Mouse (Mus musculus) neural tube, embryonic 14.5 days (tissue): Measurements from ENCODE around the gene Gbp8. TPM values are rescaled to one million over a fixed set of nuclear protein-coding genes. Genes with fewer than 3 reads are reported as not detected.

Experiments used
- ATAC-seq: fragments of 200-750 bp; cut with Nextera tagmentation; 2 replicates; pipeline ENCODE4 v1.8.0; 2017; ENCODE audit warnings: low read depth, mild to moderate bottlenecking, moderate TSS enrichment, moderate library complexity
- H3K27ac ChIP-seq: fragments of 300-500 bp; sonication (generic); 2 replicates; pipeline ENCODE4 v1.5.1; 2014; ENCODE audit warnings: low read depth, mild to moderate bottlenecking, control low read depth, low read length, moderate library complexity, mixed read lengths
- H3K27me3 ChIP-seq: fragments of 300-500 bp; sonication (generic); 2 replicates; pipeline ENCODE4 v1.6.1; 2014; ENCODE audit warnings: low read length; ENCODE audit not compliant: control insufficient read depth, insufficient read depth
- H3K36me3 ChIP-seq: fragments of 300-500 bp; sonication (generic); 2 replicates; pipeline ENCODE4 v1.6.1; 2014; ENCODE audit warnings: low read length, mixed read lengths; ENCODE audit not compliant: control insufficient read depth, insufficient read depth
- H3K4me1 ChIP-seq: fragments of 300-500 bp; sonication (generic); 2 replicates; pipeline ENCODE4 v1.6.1; 2014; ENCODE audit warnings: low read length; ENCODE audit not compliant: control insufficient read depth, insufficient read depth
- H3K4me2 ChIP-seq: fragments of 300-500 bp; sonication (generic); 2 replicates; pipeline ENCODE4 v1.6.1; 2014; ENCODE audit warnings: mild to moderate bottlenecking, low read depth, low read length, control low read depth
- H3K4me3 ChIP-seq: fragments of 300-500 bp; sonication (generic); 2 replicates; pipeline ENCODE4 v1.5.1; 2014; ENCODE audit warnings: low read depth, low read length, control low read depth, mixed read lengths
- H3K9ac ChIP-seq: fragments of 300-500 bp; sonication (generic); replicated peaks from 2 replicates; pipeline ENCODE4 v1.6.1; 2014; ENCODE audit warnings: low read depth, mild to moderate bottlenecking, control low read depth, low read length, mixed read lengths
- H3K9me3 ChIP-seq: fragments of 300-500 bp; sonication (generic); 2 replicates; pipeline ENCODE4 v1.6.1; 2016; ENCODE audit warnings: low read length; ENCODE audit not compliant: control insufficient read depth
- WGBS: fragments of 180-500 bp; shearing (Covaris S2); extraction: QIAGEN DNeasy Blood & Tissue Kit; methylation state at CpG from one replicate; pipeline ENCODE4 v1.1.7; 2014; 5-methylcytosine and 5-hydroxymethylcytosine counted together
- polyA plus RNA-seq: library from polyadenylated mRNA; unstranded; fragments of >200 nt; fragmentation: Nextera tagmentation; extraction: Ambion mirVana; gene quantifications from 2 replicates; pipeline ENCODE4 v1.2.1, GENCODE M21; 2014

Gbp8 gene
- polyA plus RNA-seq, 1 experiment from 2014 or later = not detected

- ATAC-seq = no peak
- H3K4me3 ChIP-seq = no peak overlapping the region
- no peaks in the 10 kb centered on the region for H3K27me3 ChIP-seq
- no peak overlapping the region for H3K4me2 ChIP-seq
- H3K9ac ChIP-seq = no peak overlapping the region
- H3K27ac ChIP-seq = no peak overlapping the region
- WGBS = 85% methylated on average over 4 of the region's 4 CpGs
- no peaks in the 10 kb centered on the region for H3K36me3 ChIP-seq
- no peaks in the 10 kb centered on the region for H3K9me3 ChIP-seq
- no peaks in the 10 kb centered on the region for H3K4me1 ChIP-seq
These were observed 127.8 kb downstream of the Gbp8 start for GRCm38 (mm10) chr5:105011570-105011969.

DNA sequence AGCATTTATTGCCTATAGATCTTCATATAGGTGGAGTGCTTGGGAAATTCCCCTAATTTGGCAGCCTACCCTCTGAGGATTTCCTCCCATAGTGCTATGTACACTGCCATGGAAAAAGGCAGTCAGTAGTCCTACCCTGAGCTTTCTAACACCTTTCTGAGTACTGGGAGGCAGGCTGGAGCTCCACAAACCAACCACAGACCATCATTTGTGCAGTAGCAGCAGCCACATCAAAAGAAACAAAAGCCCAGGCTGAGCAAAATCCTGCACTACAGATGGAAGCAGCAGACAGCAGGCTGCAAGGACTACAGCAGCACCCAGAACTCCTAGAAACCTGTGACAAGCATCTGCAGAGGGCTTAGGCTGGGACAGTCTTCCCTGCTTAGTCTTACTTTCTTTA lies 129.0 kb downstream of the Gbp8 start:
- Histone ChIP-seq H3K27me3 (no peaks in the 10 kb centered on the region), H3K9ac (no peak overlapping the region), H3K36me3 (no peaks in the 10 kb centered on the region), H3K4me2 (no peak overlapping the region), H3K4me3 (no peak overlapping the region), H3K4me1 (no peaks in the 10 kb centered on the region), H3K9me3 (no peaks in the 10 kb centered on the region), H3K27ac (no peak overlapping the region)
- no peak for ATAC-seq

DNA sequence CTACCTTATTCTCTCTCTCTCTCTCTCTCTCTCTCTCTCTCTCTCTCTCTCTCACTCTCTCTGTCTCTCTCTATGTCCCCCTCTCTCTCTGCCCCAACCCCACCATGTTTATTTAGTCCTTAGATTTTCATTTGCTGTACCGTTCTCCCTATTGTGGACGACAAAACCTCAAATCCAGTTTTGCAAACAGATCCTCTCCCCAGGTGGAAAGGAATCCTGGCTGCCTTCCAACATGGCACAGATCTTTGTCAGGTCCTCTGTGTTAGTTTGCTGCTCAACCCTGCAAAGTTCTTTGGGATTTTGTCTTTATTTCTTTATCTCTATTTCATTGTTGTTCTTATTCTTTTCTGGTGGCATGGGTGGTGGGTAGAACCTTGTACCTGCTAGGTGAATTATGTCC lies 149.9 kb downstream of the Gbp8 start:
- Histone ChIP-seq H3K9me3 (no peaks in the 10 kb centered on the region), H3K9ac (no peak overlapping the region), H3K36me3 (no peaks in the 10 kb centered on the region), H3K27ac (no peak overlapping the region), H3K27me3 (no peaks in the 10 kb centered on the region), H3K4me3 (no peak overlapping the region), H3K4me1 (no peaks in the 10 kb centered on the region), H3K4me2 (no peak overlapping the region)
- WGBS = 95% methylated on average over 2 of the region's 2 CpGs
- no peak for ATAC-seq

GRCm38 (mm10) chr5:104988000-104988399 lies 151.3 kb downstream of the Gbp8 start:
- Histone ChIP-seq H3K36me3 (no peaks in the 10 kb centered on the region), H3K27me3 (no peaks in the 10 kb centered on the region), H3K9me3 (no peaks in the 10 kb centered on the region), H3K4me3 (no peak overlapping the region), H3K4me1 (no peaks in the 10 kb centered on the region), H3K27ac (no peak overlapping the region), H3K9ac (no peak overlapping the region), H3K4me2 (no peak overlapping the region)
- no peak for ATAC-seq
- 58% methylated on average over 2 of the region's 2 CpGs for WGBS

GRCm38 (mm10) chr5:104986706-104987105 lies 152.6 kb downstream of the Gbp8 start:
- H3K9me3 ChIP-seq = no peaks in the 10 kb centered on the region
- no peak overlapping the region for H3K4me3 ChIP-seq
- H3K27me3 ChIP-seq = no peaks in the 10 kb centered on the region
- no peak overlapping the region for H3K9ac ChIP-seq
- no peak for ATAC-seq
- no peak overlapping the region for H3K4me2 ChIP-seq
- H3K27ac ChIP-seq = no peak overlapping the region
- 53% methylated on average over 1 of the region's 1 CpGs for WGBS
- H3K4me1 ChIP-seq = no peaks in the 10 kb centered on the region
- H3K36me3 ChIP-seq = no peaks in the 10 kb centered on the region

- 35% methylated on average over 12 of the region's 12 CpGs for WGBS
- ATAC-seq = no peak
These were observed 156.8 kb downstream of the Gbp8 start, which contains the start of gene Abcg3 for GRCm38 (mm10) chr5:104982535-104982934. Abcg3 (minus strand) TSS chr5:104982718.

GRCm38 (mm10) chr5:104979040-104979513 lies 160.3 kb downstream of the Gbp8 start:
- H3K9me3 ChIP-seq = no peaks in the 10 kb centered on the region
- no peak overlapping the region for H3K4me3 ChIP-seq
- H3K4me2 ChIP-seq = no peak overlapping the region
- WGBS = 64% methylated on average over 2 of the region's 2 CpGs
- no peak for ATAC-seq
- H3K27ac ChIP-seq = no peak overlapping the region
- no peaks in the 10 kb centered on the region for H3K36me3 ChIP-seq
- no peak overlapping the region for H3K9ac ChIP-seq
- H3K4me1 ChIP-seq = no peaks in the 10 kb centered on the region
- no peaks in the 10 kb centered on the region for H3K27me3 ChIP-seq

More at GRCm38 (mm10) chr5:104982535-104982934, 156.8 kb downstream of the Gbp8 start, which contains the start of gene Abcg3:
- Histone ChIP-seq H3K4me2 (no peak within 1 kb of the TSS), H3K4me3 (no peak within 1 kb of the TSS), H3K27me3 (no peaks in the 10 kb centered on the region), H3K9me3 (no peaks in the 10 kb centered on the region), H3K4me1 (no peaks in the 10 kb centered on the region), H3K36me3 (no peaks in the 10 kb centered on the region), H3K27ac (no peak within 1 kb of the TSS), H3K9ac (no peak within 1 kb of the TSS)

Other genes with a start within 250 kb of the Gbp8 start
- gene Abcg3, start 156.8 kb downstream of the Gbp8 start, polyA plus RNA-seq = 0.25 and 0.68 TPM in 2 replicates
- 0.44 and 3.0 TPM in 2 replicates for gene Gbp9, start within 50 bp of the Gbp8 start, polyA plus RNA-seq
- gene Gbp4, start within 50 bp of the Gbp8 start, polyA plus RNA-seq = 0.12 and 3.0 TPM in 2 replicates
- gene Gbp10, start 100.0 kb upstream of the Gbp8 start, polyA plus RNA-seq = 2.6 TPM in 1 of 2 replicates, not detected in the other
- gene Gm43302, start 154.2 kb upstream of the Gbp8 start, polyA plus RNA-seq = 0.06 TPM in 1 of 2 replicates, not detected in the other
- gene Gbp6, start 154.2 kb upstream of the Gbp8 start, polyA plus RNA-seq = 0.19 and 5.4 TPM in 2 replicates